Mouse (Mus musculus): ENCODE measurements around the gene Camkk1.

Gene Camkk1

GRCm38 (mm10) chr11:73014831-73015344 lies 3.9 kb upstream of the Camkk1 start:
- DNase-seq (ENCODE audit: low spot score in 2 of 2), result no peak

GRCm38 (mm10) chr11:73015391-73016102 lies 3.3 kb upstream of the Camkk1 start:
- DNase-seq (ENCODE audit: low spot score in 2 of 2), result peak in 1 of 2 experiments; percentile 65

GRCm38 (mm10) chr11:73016103-73016420 lies 2.7 kb upstream of the Camkk1 start:
- DNase-seq (ENCODE audit: low spot score in 2 of 2), result no peak

- peak in 1 of 2 experiments; percentile 46 for DNase-seq (ENCODE audit: low spot score in 2 of 2)
These were observed 463 bp downstream of the Camkk1 start for GRCm38 (mm10) chr11:73019147-73019795.

GRCm38 (mm10) chr11:73020953-73021800 lies 2.4 kb downstream of the Camkk1 start:
- DNase-seq (ENCODE audit: low spot score in 2 of 2), result no peak

GRCm38 (mm10) chr11:73023099-73023498 lies 4.3 kb downstream of the Camkk1 start:
- no peak for DNase-seq (ENCODE audit: low spot score in 2 of 2)

GRCm38 (mm10) chr11:73023827-73024226 lies 5.0 kb downstream of the Camkk1 start:
- no peak for DNase-seq (ENCODE audit: low spot score in 2 of 2)

GRCm38 (mm10) chr11:73024236-73024904 lies 5.6 kb downstream of the Camkk1 start:
- no peak for DNase-seq (ENCODE audit: low spot score in 2 of 2)

GRCm38 (mm10) chr11:73026961-73027360 lies 8.2 kb downstream of the Camkk1 start:
- no peak for DNase-seq (ENCODE audit: low spot score in 2 of 2)

GRCm38 (mm10) chr11:73030821-73031498 lies 12.2 kb downstream of the Camkk1 start:
- DNase-seq (ENCODE audit: low spot score in 2 of 2), result peak; percentile 55 to 77

GRCm38 (mm10) chr11:73031536-73031935 lies 12.7 kb downstream of the Camkk1 start:
- no peak for DNase-seq (ENCODE audit: low spot score in 2 of 2)

GRCm38 (mm10) chr11:73036077-73036476 lies 17.3 kb downstream of the Camkk1 start:
- no peak for DNase-seq (ENCODE audit: low spot score in 2 of 2)

- DNase-seq (ENCODE audit: low spot score in 2 of 2), result no peak
These were observed 18.1 kb downstream of the Camkk1 start for GRCm38 (mm10) chr11:73036889-73037288.

GRCm38 (mm10) chr11:73037691-73038090 lies 18.9 kb downstream of the Camkk1 start:
- no peak for DNase-seq (ENCODE audit: low spot score in 2 of 2)

- DNase-seq (ENCODE audit: low spot score in 2 of 2), result peak in 1 of 2 experiments; percentile 68
These were observed 20.4 kb downstream of the Camkk1 start for GRCm38 (mm10) chr11:73039102-73039799.

- no peak for DNase-seq (ENCODE audit: low spot score in 2 of 2)
These were observed 25.5 kb downstream of the Camkk1 start for GRCm38 (mm10) chr11:73044229-73044755.

- no peak for DNase-seq (ENCODE audit: low spot score in 2 of 2)
These were observed 26.0 kb downstream of the Camkk1 start for GRCm38 (mm10) chr11:73044789-73045188.

GRCm38 (mm10) chr11:73047542-73047996 lies 28.8 kb downstream of the Camkk1 start, which contains the start of gene Ncbp3:
TSS of gene Ncbp3 (plus strand) at chr11:73047783.
- DNase-seq (ENCODE audit: low spot score in 2 of 2), result peak; percentile 86 to 94

GRCm38 (mm10) chr11:73048030-73048876 lies 29.4 kb downstream of the Camkk1 start:
- DNase-seq (ENCODE audit: low spot score in 2 of 2), result no peak
